Mouse (Mus musculus): ENCODE measurements at regions not wholly inside any gene's neighbourhood (a gene's known extent, or its start where the extent isn't known, plus 50 kb on each side); places are given as distances from the start of the nearest gene placed in this dataset.
A peak's percentile ranks its signal among the peaks of the same experiment; 100 is the strongest.

DNA sequence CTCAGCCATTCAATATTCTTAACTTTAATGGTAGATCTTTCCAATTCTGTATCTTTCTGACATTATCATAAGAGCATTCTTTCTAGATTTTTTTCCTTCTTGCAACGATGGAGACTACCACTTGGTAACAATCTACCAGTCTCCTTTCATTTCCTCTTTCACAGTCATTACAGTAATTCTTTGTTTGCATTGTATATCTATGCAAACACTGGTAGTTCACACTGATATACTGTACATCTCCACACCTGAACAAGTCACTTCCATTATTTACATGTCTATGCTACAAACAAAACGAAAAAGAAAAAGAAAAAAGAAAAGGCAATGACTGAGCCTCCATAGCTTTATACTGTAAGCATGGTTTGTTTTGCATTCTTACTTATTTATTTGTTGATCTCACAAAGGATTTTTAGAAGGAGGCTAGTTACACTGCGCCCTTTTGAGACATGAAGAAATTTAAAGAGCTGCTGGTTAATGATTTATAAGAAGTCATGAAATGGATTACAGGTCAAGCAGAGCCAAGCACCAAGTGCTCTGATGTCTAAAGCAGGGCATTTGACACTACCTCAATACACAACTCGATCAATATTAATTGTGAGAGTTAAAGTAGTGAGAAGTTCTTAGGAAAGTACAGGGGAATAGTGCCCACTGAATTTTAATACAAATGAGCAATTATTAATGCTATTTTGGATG lies 56.5 kb upstream of the Dgkb start:
- TF ChIP-seq ELF1 (IDR thresholded peaks at IDR 0.05; ENCODE audit: low read depth, low read length) (no peak), RAD21 (IDR thresholded peaks at IDR 0.05; ENCODE audit: low read depth, low read length) (no peak), SIN3A (IDR thresholded peaks at IDR 0.05; ENCODE audit: low read length) (no peak), GABPA (IDR thresholded peaks at IDR 0.05; ENCODE audit: insufficient replicate concordance, low read depth, low read length) (no peak), ZC3H11A (IDR thresholded peaks at IDR 0.05; ENCODE audit: low read depth, low read length) (no peak), MAZ (IDR thresholded peaks at IDR 0.05; ENCODE audit: low read depth, low read length) (no peak), ZKSCAN1 (IDR thresholded peaks at IDR 0.05; ENCODE audit: borderline replicate concordance, low read depth, low read length) (no peak)
- no peaks in the 10 kb centered on the region for H3K27me3 ChIP-seq (replicated peaks)
- in situ Hi-C loops (cut with MboI; ENCODE audit: low pct_ligation_motif_present, low pct_unique_long_range_greater_than_20kb, low sequenced_read_pairs), result loop anchor here (25.0 kb wide), 1 partner anchor 351 kb away; no protein-coding TSS in a partner anchor
- dilution Hi-C loops (cut with MboI; ENCODE audit: extremely low pct_ligation_motif_present, extremely low pct_unique_long_range_greater_than_20kb, low sequenced_read_pairs), result no loop called here
- no peaks in the 10 kb centered on the region for H3K79me2 ChIP-seq (replicated peaks; ENCODE audit: control insufficient read depth, extremely low read depth, insufficient read depth, poor library complexity, severe bottlenecking)
- H3K27ac ChIP-seq (ENCODE audit: insufficient read depth, low read depth), result no peak overlapping the region
- H3K9ac ChIP-seq (ENCODE audit: insufficient read depth, low read depth), result no peak overlapping the region
- DNase-seq (ENCODE audit: extremely low read depth), result peak; percentile 11
- no peaks in the 10 kb centered on the region for H3K9me3 ChIP-seq (replicated peaks; ENCODE audit: low read length)
- no peaks in the 10 kb centered on the region for H3K36me3 ChIP-seq (replicated peaks in 1 of 2; ENCODE audit: control insufficient read depth in 1 of 2, insufficient read depth in 1 of 2, low read length in 1 of 2)
- H3K4me3 ChIP-seq (replicated peaks in 1 of 3; ENCODE audit: low read depth in 2 of 3, low read length in 2 of 3, poor library complexity in 1 of 3), result no peak overlapping the region
- no peak overlapping the region for H3K4me2 ChIP-seq (ENCODE audit: insufficient read depth, low read depth, poor library complexity, severe bottlenecking)
- peaks cover 0 to 5% of the 10 kb centered on the region in 2 experiments; a peak in 1 of 4 replicates for H3K4me1 ChIP-seq (ENCODE audit: control insufficient read depth in 1 of 2, insufficient read depth in 2 of 2)
